Mouse (Mus musculus) bone marrow macrophage, adult 2 months (primary cell): ENCODE data around the gene Trim5. TPM values are rescaled to one million over a fixed set of nuclear protein-coding genes. Genes with fewer than 3 reads are reported as not detected.

Experiments
- H3K27ac ChIP-seq: 2 replicates; pipeline ENCODE4 v1.5.1; 2012; ENCODE audit warnings: low read depth, low read length; ENCODE audit not compliant: insufficient read depth
- H3K4me1 ChIP-seq: 2 replicates; pipeline ENCODE4 v1.6.1; 2012; ENCODE audit warnings: low read length; ENCODE audit not compliant: control insufficient read depth, insufficient read depth
- H3K4me3 ChIP-seq: 2 replicates; pipeline ENCODE4 v1.5.1; 2012; ENCODE audit warnings: mild to moderate bottlenecking, low read length, moderate library complexity; ENCODE audit not compliant: insufficient read depth
- CTCF ChIP-seq: IDR thresholded peaks from 2 replicates; pipeline ENCODE4 v1.5.1; 2012; ENCODE audit warnings: low read depth, mild to moderate bottlenecking, low read length, moderate library complexity
- POLR2A ChIP-seq: IDR thresholded peaks from 2 replicates; pipeline ENCODE4 v1.6.1; 2012; ENCODE audit warnings: mild to moderate bottlenecking, low read depth, low read length, borderline replicate concordance
- polyA plus RNA-seq: library from polyadenylated mRNA; stranded (reverse); fragments of >200 nt; gene quantifications from 2 replicates; pipeline ENCODE4 v1.2.4, GENCODE M21; 2012; ENCODE audit not compliant: missing spikeins, insufficient read depth, insufficient read length

Trim5 gene
- polyA plus RNA-seq, 1 experiment = 15.9 TPM

DNA sequence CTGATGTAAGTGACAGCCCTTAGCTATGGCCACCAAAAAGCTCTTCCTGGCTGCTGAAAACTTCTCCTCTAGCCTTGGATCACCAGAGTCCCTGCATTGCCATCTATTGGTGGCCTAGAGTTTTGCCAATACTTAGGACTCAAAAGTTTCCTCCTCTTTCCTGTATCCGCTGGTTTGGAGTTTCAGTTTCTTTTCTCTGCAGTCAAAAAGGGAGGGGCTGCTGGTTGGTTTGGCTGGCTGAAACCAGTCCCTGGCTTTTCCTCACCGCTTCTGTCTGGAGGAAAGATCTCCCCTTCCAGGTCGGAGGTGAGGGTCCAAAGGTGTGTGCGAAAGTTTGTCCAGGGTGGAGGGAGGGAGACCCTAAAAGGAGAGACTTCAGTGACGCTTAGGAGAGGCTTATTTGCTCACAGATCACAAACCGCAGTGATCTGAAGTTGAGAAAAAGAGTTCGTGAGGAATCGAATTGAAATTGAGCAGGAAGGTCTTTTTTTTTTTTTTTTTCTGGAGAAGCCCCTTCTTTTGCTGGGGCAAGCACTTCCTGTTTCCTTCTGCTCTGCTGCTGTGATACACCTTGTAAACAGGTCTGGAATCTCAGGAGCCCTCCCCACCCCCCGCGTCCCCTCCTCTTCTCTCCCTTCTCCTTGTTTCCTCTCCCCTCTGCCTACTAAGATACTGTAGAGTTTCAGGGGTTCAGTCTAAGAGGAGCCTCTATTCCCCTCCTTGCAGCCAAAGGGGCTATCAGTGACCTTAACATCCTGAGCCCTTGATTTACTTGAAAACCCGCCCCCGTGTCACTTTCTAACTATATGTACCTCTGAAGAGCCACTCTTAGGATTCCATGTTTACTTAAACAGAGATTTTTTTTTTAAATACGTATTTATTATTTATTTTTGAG lies 43.4 kb downstream of the Trim5 start, which contains the start of gene Trim34a:
Gene Trim34a, plus strand, starts transcription at position 171 of the 895 bp plus-strand sequence.
- peak within 1 kb of the TSS; percentile 29 for H3K27ac ChIP-seq
- no peak for TF ChIP-seq POLR2A
- no peak for TF ChIP-seq CTCF
- 0 out of 2 replicates have a peak, but pooled peaks cover 2% of the 10 kb centered on the region for H3K4me1 ChIP-seq
- peak within 1 kb of the TSS; percentile 82 for H3K4me3 ChIP-seq

- Histone ChIP-seq H3K4me3 (no peak overlapping the region), H3K27ac (no peak overlapping the region)
These were observed 44.3 kb downstream of the Trim5 start for GRCm38 (mm10) chr7:104243616-104244015.

DNA sequence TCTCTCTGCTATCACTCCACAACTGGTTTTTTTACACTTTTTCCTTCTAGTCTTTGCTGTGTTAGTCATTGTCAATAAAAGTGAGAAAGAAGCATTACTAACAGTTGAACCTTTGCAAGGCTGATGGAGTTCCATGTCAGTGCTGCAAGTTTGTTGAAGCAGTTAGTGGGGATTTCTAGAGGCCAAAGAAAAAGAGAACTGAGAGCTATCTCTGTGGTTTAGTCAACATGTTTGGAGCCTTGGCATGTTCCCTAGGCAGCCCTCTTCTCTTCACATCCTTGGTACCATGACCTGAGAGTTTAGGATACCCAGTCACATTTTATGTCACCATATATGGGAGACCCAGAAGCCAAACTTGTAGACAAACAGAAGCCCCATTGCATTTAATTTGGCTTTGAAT lies 47.0 kb downstream of the Trim5 start:
- Histone ChIP-seq H3K4me3 (no peak overlapping the region), H3K27ac (no peak overlapping the region), H3K4me1 (0 out of 2 replicates have a peak, but pooled peaks cover 2% of the 10 kb centered on the region)
- TF ChIP-seq POLR2A (no peak), CTCF (no peak)

More at GRCm38 (mm10) chr7:104243616-104244015, 44.3 kb downstream of the Trim5 start:
- TF ChIP-seq POLR2A (no peak), CTCF (no peak)
- 0 out of 2 replicates have a peak, but pooled peaks cover 2% of the 10 kb centered on the region for H3K4me1 ChIP-seq

DNA sequence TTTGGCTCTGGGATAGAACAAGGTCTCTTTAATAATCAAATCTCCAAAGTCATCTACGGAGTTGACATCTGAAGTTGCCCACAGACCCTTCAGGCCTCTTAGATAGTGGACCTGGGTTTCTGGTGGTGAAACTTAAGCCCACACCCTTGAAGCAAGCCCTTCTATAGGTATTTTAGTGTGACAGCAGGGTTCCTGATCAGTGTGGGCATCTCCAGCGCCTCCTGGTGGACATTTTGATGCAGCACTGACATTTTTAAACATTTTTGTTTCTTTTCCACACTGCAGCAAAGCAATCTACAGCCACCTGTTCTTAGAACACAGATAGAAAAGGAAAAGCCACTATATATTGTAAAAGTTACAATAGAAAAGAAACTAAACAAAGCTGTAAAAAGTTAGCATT lies 56.7 kb downstream of the Trim5 start:
- Histone ChIP-seq H3K27ac (no peak overlapping the region), H3K4me1 (no peaks in the 10 kb centered on the region), H3K4me3 (no peak overlapping the region)
- TF ChIP-seq CTCF (peak; percentile 67), POLR2A (no peak)

DNA sequence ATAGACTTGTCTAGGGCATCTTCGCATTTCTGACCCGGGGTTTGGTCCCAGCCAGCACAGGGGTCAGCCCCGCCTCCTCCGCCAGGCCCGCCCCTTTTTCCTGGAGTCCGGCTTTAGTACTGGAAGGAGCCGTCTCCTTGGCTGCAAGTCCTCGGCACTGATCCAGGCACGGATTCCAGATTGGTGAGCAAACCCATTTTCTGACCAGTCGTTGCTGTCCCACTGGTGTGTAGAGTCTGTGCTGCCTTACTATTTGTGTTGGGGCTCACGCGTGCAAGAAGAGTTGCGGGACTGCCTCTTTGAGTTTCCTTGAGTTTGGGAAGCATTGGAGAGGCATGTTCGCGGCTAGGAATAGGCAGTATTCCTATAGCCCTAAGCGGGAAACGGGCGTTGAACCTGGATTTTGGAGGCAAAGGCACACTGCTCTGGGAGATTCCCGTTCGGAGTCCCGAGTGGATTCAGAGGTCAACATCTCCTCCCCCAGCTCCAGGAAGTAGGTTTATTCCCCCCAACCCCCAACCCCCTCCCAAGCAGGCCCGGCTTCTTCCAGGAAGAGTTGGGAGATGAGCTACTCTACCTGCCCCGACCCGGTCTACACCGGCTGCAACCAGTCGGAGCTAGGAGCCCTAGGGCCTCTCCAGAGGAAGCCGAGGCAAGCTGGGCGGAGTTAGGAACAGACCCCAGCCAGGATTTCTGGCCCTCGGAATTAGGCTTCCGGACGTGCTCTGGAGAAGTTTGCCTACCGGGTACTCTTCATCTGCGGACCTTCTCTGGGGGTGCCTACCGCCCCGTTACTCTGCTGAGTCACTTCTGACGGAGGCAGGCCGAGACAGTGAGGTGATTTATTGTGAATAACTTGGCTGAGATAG lies 69.0 kb downstream of the Trim5 start, which contains the start of gene Trim6:
Gene Trim6, plus strand, starts transcription at position 93 of the 869 bp plus-strand sequence.
- no peak within 1 kb of the TSS for H3K27ac ChIP-seq
- H3K4me1 ChIP-seq = no peaks in the 10 kb centered on the region
- peak within 1 kb of the TSS; percentile 20; the same call in 1 of the 2 replicates for H3K4me3 ChIP-seq
- TF ChIP-seq CTCF (no peak), POLR2A (no peak)

GRCm38 (mm10) chr7:104217881-104218280 lies 70.0 kb downstream of the Trim5 start:
- no peak for TF ChIP-seq CTCF
- TF ChIP-seq POLR2A = no peak
- Histone ChIP-seq H3K4me3 (no peak overlapping the region), H3K4me1 (no peaks in the 10 kb centered on the region), H3K27ac (no peak overlapping the region)

- no peak overlapping the region for H3K27ac ChIP-seq
These were observed 71.8 kb downstream of the Trim5 start for GRCm38 (mm10) chr7:104216011-104216535.

More at GRCm38 (mm10) chr7:104216011-104216535, 71.8 kb downstream of the Trim5 start:
- Histone ChIP-seq H3K4me1 (no peaks in the 10 kb centered on the region), H3K4me3 (no peak overlapping the region)
- TF ChIP-seq CTCF (no peak), POLR2A (no peak)

Other genes with a start within 250 kb of the Trim5 start
- gene Olfr642, start 235.4 kb downstream of the Trim5 start, polyA plus RNA-seq = 0.17 TPM in 1 of 2 replicates, not detected in the other
- not detected in 2 replicates for gene 4930516K23Rik, start 226.6 kb downstream of the Trim5 start, polyA plus RNA-seq
- gene Olfr644, start 216.2 kb downstream of the Trim5 start, polyA plus RNA-seq = not detected in 2 replicates
- not detected in 2 replicates for gene Olfr645, start 202.6 kb downstream of the Trim5 start, polyA plus RNA-seq
- gene Olfr646, start 183.2 kb downstream of the Trim5 start, polyA plus RNA-seq = not detected in 2 replicates
- gene Ubqln5, start 158.3 kb downstream of the Trim5 start, polyA plus RNA-seq = not detected in 2 replicates
- gene Olfr643, start 150.7 kb downstream of the Trim5 start, polyA plus RNA-seq = not detected in 2 replicates
- gene Ubqln3, start 144.8 kb downstream of the Trim5 start, polyA plus RNA-seq = not detected in 2 replicates
- gene Ubqlnl, start 137.5 kb downstream of the Trim5 start, polyA plus RNA-seq = not detected in 2 replicates
- gene Olfm5, start 123.3 kb downstream of the Trim5 start, polyA plus RNA-seq = not detected in 2 replicates
- not detected in 2 replicates for gene Olfr648, start 104.7 kb downstream of the Trim5 start, polyA plus RNA-seq
- gene Olfr649, start 92.1 kb downstream of the Trim5 start, polyA plus RNA-seq = not detected in 2 replicates
- gene Trim6, start 69.3 kb downstream of the Trim5 start, polyA plus RNA-seq = 1.7 and 3.0 TPM in 2 replicates
- gene Trim34a, start 43.6 kb downstream of the Trim5 start, polyA plus RNA-seq = 50.1 and 53.9 TPM in 2 replicates
- 70.6 and 78.1 TPM in 2 replicates for gene Trim12a, start 27.4 kb upstream of the Trim5 start, polyA plus RNA-seq
- 2.5 TPM in 1 of 2 replicates, not detected in the other for gene Trim34b, start 41.4 kb upstream of the Trim5 start, polyA plus RNA-seq
- gene Trim12c, start 65.3 kb upstream of the Trim5 start, polyA plus RNA-seq = 29.4 and 30.3 TPM in 2 replicates
- 3.0 and 3.3 TPM in 2 replicates for gene Trim30b, start 81.8 kb upstream of the Trim5 start, polyA plus RNA-seq
- gene Trim30c, start 112.7 kb upstream of the Trim5 start, polyA plus RNA-seq = 7.6 and 9.4 TPM in 2 replicates
- gene Trim30a, start 177.1 kb upstream of the Trim5 start, polyA plus RNA-seq = 145 and 153 TPM in 2 replicates
- gene Trim30d, start 219.8 kb upstream of the Trim5 start, polyA plus RNA-seq = 51.7 and 57.7 TPM in 2 replicates